Mouse (Mus musculus) spleen, adult 18-20 months (tissue): ENCODE results near the gene Slc39a10.
"Not testable (repeated sequence)": the region's sequence is repeated elsewhere in the genome, so short reads cannot be mapped to it uniquely, and the experiment has no call there.

Experiments used
- DNase-seq, 2 experiments: peaks; one replicate each; pipeline ENCODE4 v3.0.0; 2022; ENCODE audit warnings: mixed read lengths in 2 of 2

The Slc39a10 gene

GRCm38 (mm10) chr1:46764600-46764999 is 128.1 kb downstream of the Slc39a10 start:
- DNase-seq: not testable (repeated sequence)
